Comparison of ENCODE assay signal across 8 mouse cellular contexts in genomic region chr14:72710341-72711027, GRCm38 (mm10). TPM values are rescaled to one million over a fixed set of nuclear protein-coding genes. Genes with fewer than 3 reads are reported as not detected.
A peak's percentile ranks its signal among the peaks of the same experiment; 100 is the strongest.
DNase-seq lines count a peak whose midpoint lies in the region; ATAC-seq and TF ChIP-seq lines count a peak whose summit lies in the region.

No protein-coding gene starts in this region.

- no peak for TF ChIP-seq EP300 in stomach, postnatal 0 days (optimal IDR thresholded peaks at IDR 0.05)

- WGBS in thymus, adult 2 months: 5% methylated on average over 38 of the region's 38 CpGs
- 2% methylated on average over 38 of the region's 38 CpGs for WGBS in intestine, embryonic 15.5 days
- WGBS in limb, embryonic 15.5 days: 2% methylated on average over 38 of the region's 38 CpGs
- 1% methylated on average over 38 of the region's 38 CpGs for WGBS in midbrain, embryonic 13.5 days
- 3% methylated on average over 38 of the region's 38 CpGs for WGBS in stomach, postnatal 0 days

- H3K27ac ChIP-seq in thymus, adult 2 months (ENCODE audit: control insufficient read depth, insufficient read depth, low read length): peak overlapping the region; percentile 53
- H3K27ac ChIP-seq in brown adipose tissue, adult 24 weeks (replicated peaks; ENCODE audit: low read depth, low read length): peak overlapping the region; percentile 60
- H3K27ac ChIP-seq in intestine, embryonic 15.5 days: peak overlapping the region; percentile 93
- peak overlapping the region; percentile 87 for H3K27ac ChIP-seq in limb, embryonic 15.5 days
- peak overlapping the region; percentile 92 for H3K27ac ChIP-seq in midbrain, embryonic 13.5 days
- peak overlapping the region; percentile 92 for H3K27ac ChIP-seq in stomach, postnatal 0 days (replicated peaks)

- H3K4me3 ChIP-seq in thymus, adult 2 months (ENCODE audit: control insufficient read depth, insufficient read depth, low read length): peak overlapping the region; percentile 56
- peak overlapping the region; percentile 79 for H3K4me3 ChIP-seq in brown adipose tissue, adult 24 weeks (ENCODE audit: insufficient read depth, low read depth, low read length)
- peak overlapping the region; percentile 97 for H3K4me3 ChIP-seq in intestine, embryonic 15.5 days (replicated peaks)
- H3K4me3 ChIP-seq in limb, embryonic 15.5 days: peak overlapping the region; percentile 93
- peak overlapping the region; percentile 90 for H3K4me3 ChIP-seq in midbrain, embryonic 13.5 days (replicated peaks)
- peak overlapping the region; percentile 57 for H3K4me3 ChIP-seq in stomach, postnatal 0 days (ENCODE audit: low read depth, low read length)

- H3K27me3 ChIP-seq in thymus, adult 2 months (ENCODE audit: control insufficient read depth, insufficient read depth, low read length): no peaks in the 10 kb centered on the region
- no peaks in the 10 kb centered on the region; the same call in 1 of the 2 replicates for H3K27me3 ChIP-seq in intestine, embryonic 15.5 days (replicated peaks)
- no peaks in the 10 kb centered on the region for H3K27me3 ChIP-seq in limb, embryonic 15.5 days
- H3K27me3 ChIP-seq in midbrain, embryonic 13.5 days: peaks cover 12% of the 10 kb centered on the region
- no peaks in the 10 kb centered on the region for H3K27me3 ChIP-seq in stomach, postnatal 0 days (ENCODE audit: control insufficient read depth, insufficient read depth, low read length)

- peak; percentile 59; the same call in 1 of the 2 replicates for ATAC-seq in intestine, embryonic 15.5 days
- ATAC-seq in limb, embryonic 15.5 days (ENCODE audit: insufficient number of reproducible peaks, low FRiP score, low TSS enrichment, low read depth): peak; percentile 37; the same call in 1 of the 2 replicates
- peak; percentile 55 for ATAC-seq in midbrain, embryonic 13.5 days
- peak; percentile 20 for ATAC-seq in stomach, postnatal 0 days (ENCODE audit: low FRiP score, low TSS enrichment)

- TF ChIP-seq CTCF in thymus, adult 2 months (IDR thresholded peaks at IDR 0.05; ENCODE audit: borderline replicate concordance, control insufficient read depth, extremely low read depth, insufficient read depth, low read length, poor library complexity): no peak
- TF ChIP-seq CTCF in stomach, postnatal 0 days (IDR thresholded peaks at IDR 0.05; ENCODE audit: low read depth): no peak; the same call in 1 of the 2 replicates

- intact Hi-C loops in gastrocnemius, postnatal 14 days (cut with DNase I; ENCODE audit: low total_unique reads): no loop called here

- H3K36me3 ChIP-seq in thymus, adult 2 months (ENCODE audit: control insufficient read depth, insufficient read depth, low read length): no peaks in the 10 kb centered on the region
- no peaks in the 10 kb centered on the region for H3K36me3 ChIP-seq in intestine, embryonic 15.5 days
- H3K36me3 ChIP-seq in limb, embryonic 15.5 days: no peaks in the 10 kb centered on the region
- H3K36me3 ChIP-seq in midbrain, embryonic 13.5 days: no peaks in the 10 kb centered on the region
- H3K36me3 ChIP-seq in stomach, postnatal 0 days (ENCODE audit: control insufficient read depth, insufficient read depth, low read length): no peaks in the 10 kb centered on the region

- no peak for DNase-seq in thymus, adult 2 months
- DNase-seq in thymus, postnatal 36 days: no peak
- peak; percentile 10 for DNase-seq in gastrocnemius, postnatal 14 days
- peak; percentile 52 for DNase-seq in stomach, postnatal 0 days (ENCODE audit: low spot score)

- no peaks in the 10 kb centered on the region for H3K4me1 ChIP-seq in thymus, adult 2 months (replicated peaks; ENCODE audit: control insufficient read depth, insufficient read depth, low read length)
- H3K4me1 ChIP-seq in brown adipose tissue, adult 24 weeks (ENCODE audit: control insufficient read depth, insufficient read depth, insufficient read length, low read length): no peaks in the 10 kb centered on the region
- H3K4me1 ChIP-seq in intestine, embryonic 15.5 days (replicated peaks): no peaks in the 10 kb centered on the region
- peaks cover 8% of the 10 kb centered on the region; the same call in 1 of the 2 replicates for H3K4me1 ChIP-seq in limb, embryonic 15.5 days
- peaks cover 14% of the 10 kb centered on the region for H3K4me1 ChIP-seq in midbrain, embryonic 13.5 days (replicated peaks)
- H3K4me1 ChIP-seq in stomach, postnatal 0 days (replicated peaks; ENCODE audit: control insufficient read depth, insufficient read depth): no peaks in the 10 kb centered on the region

- no peaks in the 10 kb centered on the region for H3K9me3 ChIP-seq in intestine, embryonic 15.5 days
- H3K9me3 ChIP-seq in limb, embryonic 15.5 days: no peaks in the 10 kb centered on the region
- H3K9me3 ChIP-seq in midbrain, embryonic 13.5 days: no peaks in the 10 kb centered on the region
- no peaks in the 10 kb centered on the region for H3K9me3 ChIP-seq in stomach, postnatal 0 days (ENCODE audit: control insufficient read depth, low read length)

- H3K9ac ChIP-seq in intestine, embryonic 15.5 days: peak overlapping the region; percentile 89
- H3K9ac ChIP-seq in limb, embryonic 15.5 days: peak overlapping the region; percentile 92
- H3K9ac ChIP-seq in midbrain, embryonic 13.5 days (replicated peaks): peak overlapping the region; percentile 90
- H3K9ac ChIP-seq in stomach, postnatal 0 days (ENCODE audit: low read length): peak overlapping the region; percentile 77

- TF ChIP-seq POLR2A in thymus, adult 2 months (IDR thresholded peaks at IDR 0.05; ENCODE audit: control insufficient read depth, extremely low read depth, insufficient read depth, low read length, poor library complexity): no peak

- H3K4me2 ChIP-seq in intestine, embryonic 15.5 days (replicated peaks): peak overlapping the region; percentile 81
- H3K4me2 ChIP-seq in limb, embryonic 15.5 days: peak overlapping the region; percentile 81
- H3K4me2 ChIP-seq in midbrain, embryonic 13.5 days (replicated peaks): peak overlapping the region; percentile 74
- H3K4me2 ChIP-seq in stomach, postnatal 0 days (replicated peaks; ENCODE audit: low read depth): peak overlapping the region; percentile 82

RNA-seq across cellular contexts. Expression of gene Fndc3a, which starts 0.7 kb away (rescaled TPM):
- 39.1 and 39.8 TPM in 2 replicates for polyA plus RNA-seq in thymus, adult 2 months (2012; rRNA removed)
- 8.8 and 9.0 TPM in 2 replicates for polyA plus RNA-seq in brown adipose tissue, adult 24 weeks (2012; ENCODE audit: insufficient read depth, insufficient read length, missing spikeins)
- 1 to 10 TPM; 8.0 to 9.0 TPM for total RNA-seq in gastrocnemius, postnatal 14 days (2021)
- polyA plus RNA-seq in intestine, embryonic 15.5 days (2015; fragmentation: Nextera tagmentation; extraction: Ambion mirVana): 44.5 and 53.3 TPM in 2 replicates
- polyA plus RNA-seq in limb, embryonic 15.5 days (2015; fragmentation: Nextera tagmentation; extraction: Ambion mirVana): 41.4 and 43.6 TPM in 2 replicates
- polyA plus RNA-seq in midbrain, embryonic 13.5 days (2015; fragmentation: Nextera tagmentation; extraction: Ambion mirVana): 57.3 and 59.1 TPM in 2 replicates
- polyA plus RNA-seq in stomach, postnatal 0 days (2015; fragmentation: Nextera tagmentation; extraction: Ambion mirVana): 17.9 and 25.0 TPM in 2 replicates

Comparison
In these comparisons a context has a peak if more than half of its experiments do, and no peak if none do; other contexts are left out.
1. DNase-seq: peak in gastrocnemius, postnatal 14 days (single experiment) and stomach, postnatal 0 days (single experiment); none in thymus, adult 2 months (single experiment) and thymus, postnatal 36 days (0 of 2).
2. Peak in every context shown above with its lines, with median percentiles within 50 percentile points of each other: H3K27ac ChIP-seq, H3K4me3 ChIP-seq, ATAC-seq, H3K4me2 ChIP-seq and H3K9ac ChIP-seq.